Mouse (Mus musculus) kidney, postnatal 14 days (tissue): ENCODE measurements at regions not wholly inside any gene's neighbourhood (a gene's known extent, or its start where the extent isn't known, plus 50 kb on each side); places are given as distances from the start of the nearest gene placed in this dataset.

Experiments used
- DNase-seq: peaks from one replicate; pipeline ENCODE4 v3.0.0; 2022; ENCODE audit warnings: mixed read lengths

DNA sequence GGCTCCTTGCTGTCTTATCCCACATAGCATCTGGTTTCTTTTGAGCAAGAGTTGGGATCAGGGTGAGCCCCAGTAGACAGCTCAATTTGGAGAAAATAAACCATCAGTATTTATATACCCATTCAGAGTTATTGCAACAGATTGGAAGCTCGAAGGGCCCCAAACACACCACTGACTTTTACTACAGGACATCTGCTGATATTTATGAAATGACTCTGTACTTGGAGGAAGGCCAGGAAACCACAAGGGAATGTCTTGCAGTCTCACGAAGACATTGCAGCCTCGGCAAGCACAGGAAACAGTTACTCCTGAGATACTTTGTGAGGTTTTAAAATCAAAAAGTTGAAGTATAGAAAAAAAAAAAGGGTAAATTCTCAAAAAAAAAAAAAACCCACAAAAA, 375.1 kb upstream of the 4931408C20Rik start:
- DNase-seq: peak; percentile 12
